Mouse (Mus musculus) frontal cortex, adult 2 months (tissue): ENCODE data around the gene Ccdc91. TPM values are rescaled to one million over a fixed set of nuclear protein-coding genes. Genes with fewer than 3 reads are reported as not detected.

Experiments
- DNase-seq, 2 experiments: peaks; one replicate each; pipeline ENCODE4 v3.0.0; 2022; ENCODE audit warnings: low spot score in 1 of 2; ENCODE audit errors: extremely low spot score in 1 of 2
- polyA plus RNA-seq: library from polyadenylated mRNA; depleted of rRNA; stranded (reverse); fragments of >200 nt; gene quantifications from 2 replicates; pipeline ENCODE4 v1.2.3, GENCODE M21; 2012

Gene Ccdc91
- polyA plus RNA-seq, 1 experiment: 35.7 TPM

GRCm38 (mm10) chr6:147560436-147560835, 84.8 kb downstream of the Ccdc91 start:
- no peak for DNase-seq

- DNase-seq: no peak
These were observed 93.6 kb downstream of the Ccdc91 start for GRCm38 (mm10) chr6:147569246-147569645.

- no peak for DNase-seq
These were observed 97.5 kb downstream of the Ccdc91 start for GRCm38 (mm10) chr6:147573137-147573536.

- DNase-seq: no peak
These were observed 99.0 kb downstream of the Ccdc91 start for GRCm38 (mm10) chr6:147574454-147575182.

- no peak for DNase-seq
These were observed 99.7 kb downstream of the Ccdc91 start for GRCm38 (mm10) chr6:147575183-147575784.

- DNase-seq: no peak
These were observed 112.0 kb downstream of the Ccdc91 start for GRCm38 (mm10) chr6:147587675-147588074.

- no peak for DNase-seq
These were observed 131.0 kb downstream of the Ccdc91 start for GRCm38 (mm10) chr6:147606666-147607065.

- DNase-seq: peak; percentile 2 to 37
These were observed 132.0 kb downstream of the Ccdc91 start for GRCm38 (mm10) chr6:147607613-147608012.

- no peak for DNase-seq
These were observed 139.7 kb downstream of the Ccdc91 start for GRCm38 (mm10) chr6:147615306-147615705.

GRCm38 (mm10) chr6:147623142-147623541, 147.5 kb downstream of the Ccdc91 start:
- no peak for DNase-seq

- DNase-seq: no peak
These were observed 160.8 kb downstream of the Ccdc91 start for GRCm38 (mm10) chr6:147636464-147636863.

- DNase-seq: no peak
These were observed 168.2 kb downstream of the Ccdc91 start for GRCm38 (mm10) chr6:147643875-147644274.

- no peak for DNase-seq
These were observed 168.8 kb downstream of the Ccdc91 start for GRCm38 (mm10) chr6:147644391-147644790.

GRCm38 (mm10) chr6:147646401-147646968, 170.9 kb downstream of the Ccdc91 start:
- DNase-seq: no peak

GRCm38 (mm10) chr6:147658025-147658424, 182.4 kb downstream of the Ccdc91 start:
- DNase-seq: no peak

GRCm38 (mm10) chr6:147660718-147661117, 185.1 kb downstream of the Ccdc91 start:
- DNase-seq: no peak

GRCm38 (mm10) chr6:147661841-147662240, 186.2 kb downstream of the Ccdc91 start:
- DNase-seq: no peak

GRCm38 (mm10) chr6:147662610-147663009, 187.0 kb downstream of the Ccdc91 start:
- no peak for DNase-seq

- DNase-seq: peak in 1 of 2 experiments; percentile 33
These were observed 188.7 kb downstream of the Ccdc91 start for GRCm38 (mm10) chr6:147664339-147664738.

- no peak for DNase-seq
These were observed 195.7 kb downstream of the Ccdc91 start for GRCm38 (mm10) chr6:147671366-147671765.

- no peak for DNase-seq
These were observed 196.9 kb downstream of the Ccdc91 start for GRCm38 (mm10) chr6:147672481-147672880.
